Mouse (Mus musculus) spleen, adult 2 months (tissue): ENCODE measurements at regions not wholly inside any gene's neighbourhood (a gene's known extent, or its start where the extent isn't known, plus 50 kb on each side); places are given as distances from the start of the nearest gene placed in this dataset.

Experiments used
- CTCF ChIP-seq: fragments of 200-500 bp; IDR thresholded peaks from 2 replicates; pipeline ENCODE4 v1.5.1; 2011; ENCODE audit warnings: mild to moderate bottlenecking, inconsistent platforms; ENCODE audit not compliant: insufficient read depth, insufficient read length, insufficient replicate concordance; ENCODE audit errors: extremely low read depth
- POLR2A ChIP-seq: fragments of 200-500 bp; IDR thresholded peaks from 2 replicates; pipeline ENCODE4 v1.6.1; 2011; ENCODE audit warnings: low read depth, low read length, inconsistent platforms

- no peak for TF ChIP-seq CTCF
- no peak for TF ChIP-seq POLR2A
Measured at GRCm38 (mm10) chr15:36717835-36718234, 289.7 kb downstream of the Zfp706 start.
